Mouse (Mus musculus) midbrain, embryonic 13.5 days (tissue): ENCODE measurements around the gene Atrnl1. TPM values are rescaled to one million over a fixed set of nuclear protein-coding genes. Genes with fewer than 3 reads are reported as not detected.
A peak's percentile ranks its signal among the peaks of the same experiment; 100 is the strongest.

Experiments
- ATAC-seq: fragments of 200-750 bp; cut with Nextera tagmentation; 2 replicates; pipeline ENCODE4 v1.8.0; 2017; ENCODE audit warnings: mild to moderate bottlenecking, moderate TSS enrichment, moderate library complexity
- H3K27ac ChIP-seq: fragments of 300-500 bp; sonication (generic); 2 replicates; pipeline ENCODE4 v1.5.1; 2015; ENCODE audit warnings: inconsistent platforms, mild to moderate bottlenecking, moderate library complexity
- H3K27me3 ChIP-seq: fragments of 300-500 bp; sonication (generic); 2 replicates; pipeline ENCODE4 v1.6.1; 2015; ENCODE audit warnings: mild to moderate bottlenecking, inconsistent platforms
- H3K36me3 ChIP-seq: fragments of 300-500 bp; sonication (generic); 2 replicates; pipeline ENCODE4 v1.6.1; 2015; ENCODE audit warnings: mild to moderate bottlenecking, inconsistent platforms
- H3K4me1 ChIP-seq: fragments of 300-500 bp; sonication (generic); replicated peaks from 2 replicates; pipeline ENCODE4 v1.6.1; 2015; ENCODE audit warnings: inconsistent platforms
- H3K4me2 ChIP-seq: fragments of 300-500 bp; sonication (generic); replicated peaks from 2 replicates; pipeline ENCODE4 v1.6.1; 2015; ENCODE audit warnings: moderate library complexity, mild to moderate bottlenecking, inconsistent platforms
- H3K4me3 ChIP-seq: fragments of 300-500 bp; sonication (generic); replicated peaks from 2 replicates; pipeline ENCODE4 v1.5.1; 2015; ENCODE audit warnings: mild to moderate bottlenecking, inconsistent platforms
- H3K9ac ChIP-seq: fragments of 300-500 bp; sonication (generic); replicated peaks from 2 replicates; pipeline ENCODE4 v1.6.1; 2015; ENCODE audit warnings: mild to moderate bottlenecking, inconsistent platforms
- H3K9me3 ChIP-seq: fragments of 300-500 bp; sonication (generic); 2 replicates; pipeline ENCODE4 v1.6.1; 2016; ENCODE audit warnings: mild to moderate bottlenecking, inconsistent platforms
- WGBS: fragments of 180-500 bp; shearing (Covaris S2); methylation state at CpG from one replicate; pipeline ENCODE4 v1.1.7; 2015; 5-methylcytosine and 5-hydroxymethylcytosine counted together
- polyA plus RNA-seq: library from polyadenylated mRNA; unstranded; fragments of >200 nt; fragmentation: Nextera tagmentation; extraction: Ambion mirVana; gene quantifications from 2 replicates; pipeline ENCODE4 v1.2.1, GENCODE M21; 2015

Gene Atrnl1
- polyA plus RNA-seq, 1 experiment from 2014 or later = 10.2 TPM

GRCm38 (mm10) chr19:57910650-57911049 is 299.8 kb downstream of the Atrnl1 start:
- Histone ChIP-seq H3K4me2 (no peak overlapping the region), H3K4me1 (no peaks in the 10 kb centered on the region), H3K9ac (no peak overlapping the region), H3K9me3 (no peaks in the 10 kb centered on the region), H3K27me3 (no peaks in the 10 kb centered on the region), H3K36me3 (no peaks in the 10 kb centered on the region), H3K4me3 (no peak overlapping the region), H3K27ac (no peak overlapping the region)
- 93% methylated on average over 6 of the region's 6 CpGs for WGBS
- ATAC-seq = no peak

GRCm38 (mm10) chr19:57916325-57916724 is 305.5 kb downstream of the Atrnl1 start:
- Histone ChIP-seq H3K4me1 (no peaks in the 10 kb centered on the region), H3K36me3 (0 out of 2 replicates have a peak, but pooled peaks cover 4% of the 10 kb centered on the region), H3K4me2 (no peak overlapping the region), H3K27me3 (no peaks in the 10 kb centered on the region), H3K27ac (no peak overlapping the region), H3K9ac (no peak overlapping the region), H3K9me3 (peaks cover 3% of the 10 kb centered on the region; the same call in 1 of the 2 replicates), H3K4me3 (no peak overlapping the region)
- no peak for ATAC-seq
- WGBS = 75% methylated on average over 6 of the region's 6 CpGs

GRCm38 (mm10) chr19:57922991-57923390 is 312.2 kb downstream of the Atrnl1 start:
- Histone ChIP-seq H3K36me3 (0 out of 2 replicates have a peak, but pooled peaks cover 4% of the 10 kb centered on the region), H3K4me3 (no peak overlapping the region), H3K9ac (no peak overlapping the region), H3K4me1 (peaks cover 19% of the 10 kb centered on the region), H3K27ac (no peak overlapping the region), H3K27me3 (peaks cover 7% of the 10 kb centered on the region; the same call in 1 of the 2 replicates), H3K9me3 (peaks cover 3% of the 10 kb centered on the region; the same call in 1 of the 2 replicates), H3K4me2 (no peak overlapping the region)
- 86% methylated on average over 5 of the region's 5 CpGs for WGBS
- ATAC-seq = no peak

GRCm38 (mm10) chr19:57924856-57925255 is 314.0 kb downstream of the Atrnl1 start:
- H3K4me2 ChIP-seq = no peak overlapping the region
- H3K4me1 ChIP-seq = peaks cover 22% of the 10 kb centered on the region
- H3K36me3 ChIP-seq = 0 out of 2 replicates have a peak, but pooled peaks cover 4% of the 10 kb centered on the region
- peaks cover 3% of the 10 kb centered on the region; the same call in 1 of the 2 replicates for H3K9me3 ChIP-seq
- no peak for ATAC-seq
- H3K4me3 ChIP-seq = no peak overlapping the region
- H3K27ac ChIP-seq = no peak overlapping the region
- WGBS = 69% methylated on average over 8 of the region's 8 CpGs
- H3K27me3 ChIP-seq = peaks cover 9% of the 10 kb centered on the region
- H3K9ac ChIP-seq = no peak overlapping the region

- 84% methylated on average over 10 of the region's 10 CpGs for WGBS
- Histone ChIP-seq H3K4me1 (peaks cover 22% of the 10 kb centered on the region), H3K4me2 (no peak overlapping the region), H3K4me3 (no peak overlapping the region), H3K27me3 (peaks cover 11% of the 10 kb centered on the region), H3K36me3 (0 out of 2 replicates have a peak, but pooled peaks cover 3% of the 10 kb centered on the region), H3K27ac (0 out of 2 replicates have a peak overlapping the region, but pooled peaks have one; percentile 36), H3K9me3 (peaks cover 2% of the 10 kb centered on the region; the same call in 1 of the 2 replicates), H3K9ac (no peak overlapping the region)
- no peak for ATAC-seq
Observed at GRCm38 (mm10) chr19:57925681-57926080, 314.8 kb downstream of the Atrnl1 start.

- H3K4me2 ChIP-seq = no peak overlapping the region
- no peaks in the 10 kb centered on the region for H3K9me3 ChIP-seq
- no peak overlapping the region for H3K9ac ChIP-seq
- H3K36me3 ChIP-seq = no peaks in the 10 kb centered on the region
- H3K27me3 ChIP-seq = peaks cover 11% of the 10 kb centered on the region
- WGBS = 95% methylated on average over 5 of the region's 5 CpGs
- H3K4me3 ChIP-seq = no peak overlapping the region
- peak; percentile 83; the same call in 1 of the 2 replicates for ATAC-seq
- no peak overlapping the region for H3K27ac ChIP-seq
- peaks cover 22% of the 10 kb centered on the region for H3K4me1 ChIP-seq
Observed at GRCm38 (mm10) chr19:57926164-57926860, 315.5 kb downstream of the Atrnl1 start.

GRCm38 (mm10) chr19:57926941-57927471 is 316.2 kb downstream of the Atrnl1 start:
- Histone ChIP-seq H3K9me3 (no peaks in the 10 kb centered on the region), H3K27ac (no peak overlapping the region), H3K4me1 (peaks cover 22% of the 10 kb centered on the region), H3K4me2 (peak overlapping the region; percentile 34; the same call in 1 of the 2 replicates), H3K36me3 (no peaks in the 10 kb centered on the region), H3K4me3 (no peak overlapping the region), H3K9ac (no peak overlapping the region), H3K27me3 (peaks cover 11% of the 10 kb centered on the region)
- ATAC-seq = 0 out of 2 replicates have a peak, but pooled peaks have one; percentile 17
- WGBS = 12% methylated on average over 10 of the region's 10 CpGs

- H3K9ac ChIP-seq = no peak overlapping the region
- no peaks in the 10 kb centered on the region for H3K9me3 ChIP-seq
- no peak overlapping the region for H3K4me3 ChIP-seq
- H3K4me1 ChIP-seq = peaks cover 22% of the 10 kb centered on the region
- H3K36me3 ChIP-seq = no peaks in the 10 kb centered on the region
- WGBS = 53% methylated on average over 11 of the region's 11 CpGs
- ATAC-seq = 0 out of 2 replicates have a peak, but pooled peaks have one; percentile 30
- 0 out of 2 replicates have a peak overlapping the region, but pooled peaks have one; percentile 34 for H3K4me2 ChIP-seq
- H3K27ac ChIP-seq = no peak overlapping the region
- H3K27me3 ChIP-seq = peaks cover 11% of the 10 kb centered on the region
Observed at GRCm38 (mm10) chr19:57927566-57928523, 317.0 kb downstream of the Atrnl1 start.

- H3K9me3 ChIP-seq = no peaks in the 10 kb centered on the region
- no peak overlapping the region for H3K27ac ChIP-seq
- no peak overlapping the region for H3K9ac ChIP-seq
- no peak for ATAC-seq
- H3K4me1 ChIP-seq = peaks cover 30% of the 10 kb centered on the region
- H3K36me3 ChIP-seq = no peaks in the 10 kb centered on the region
- 95% methylated on average over 4 of the region's 4 CpGs for WGBS
- H3K27me3 ChIP-seq = peaks cover 5% of the 10 kb centered on the region
- H3K4me2 ChIP-seq = no peak overlapping the region
- no peak overlapping the region for H3K4me3 ChIP-seq
Observed at GRCm38 (mm10) chr19:57931626-57932025, 320.8 kb downstream of the Atrnl1 start.

- 94% methylated on average over 3 of the region's 3 CpGs for WGBS
Observed at GRCm38 (mm10) chr19:57936865-57937264, 326.0 kb downstream of the Atrnl1 start.

GRCm38 (mm10) chr19:57939166-57939565 is 328.3 kb downstream of the Atrnl1 start:
- no peak overlapping the region for H3K9ac ChIP-seq
- 92% methylated on average over 1 of the region's 1 CpGs for whole genome bisulfite sequencing
- peaks cover 25% of the 10 kb centered on the region for H3K4me1 ChIP-seq
- no peak for ATAC-seq
- H3K27ac ChIP-seq = no peak overlapping the region
- no peak overlapping the region for H3K4me2 ChIP-seq
- no peak overlapping the region for H3K4me3 ChIP-seq
- H3K27me3 ChIP-seq = no peaks in the 10 kb centered on the region
- H3K9me3 ChIP-seq = no peaks in the 10 kb centered on the region
- H3K36me3 ChIP-seq = no peaks in the 10 kb centered on the region

More at GRCm38 (mm10) chr19:57936865-57937264, 326.0 kb downstream of the Atrnl1 start:
- H3K4me2 ChIP-seq = no peak overlapping the region
- no peaks in the 10 kb centered on the region for H3K9me3 ChIP-seq
- H3K4me1 ChIP-seq = peaks cover 21% of the 10 kb centered on the region
- H3K9ac ChIP-seq = no peak overlapping the region
- no peak for ATAC-seq
- H3K4me3 ChIP-seq = no peak overlapping the region
- H3K36me3 ChIP-seq = no peaks in the 10 kb centered on the region
- no peak overlapping the region for H3K27ac ChIP-seq
- H3K27me3 ChIP-seq = no peaks in the 10 kb centered on the region
